Mouse (Mus musculus): ENCODE results near the gene Nde1. TPM values are rescaled to one million over a fixed set of nuclear protein-coding genes. Genes with fewer than 3 reads are reported as not detected.
A peak's percentile ranks its signal among the peaks of the same experiment; 100 is the strongest.

The Nde1 gene
- polyA plus RNA-seq (2021): 81.0 TPM

GRCm38 (mm10) chr16:14162988-14163416 is at the start of gene Nde1, which contains the start of gene Marf1:
TSS of gene Nde1 (plus strand) at chr16:14163275.
TSS of gene Marf1 (minus strand) at chr16:14163351.
- DNase-seq (ENCODE audit: low read depth, low spot score) (peak; percentile 58), ATAC-seq (peak; percentile 93)
- ChIA-PET POLR2A (interaction anchor here (0.7 kb wide), 1 partner anchor 264 kb away, joined by 3 read pairs; no protein-coding TSS in a partner anchor), CTCF (interaction anchor here (1.5 kb wide), 1 partner anchor 18 kb away, joined by 3 read pairs; no protein-coding TSS in a partner anchor)
- H3K27me3 ChIP-seq: no peaks in the 10 kb centered on the region
- no peak for TF ChIP-seq CTCF (IDR thresholded peaks at IDR 0.05)
- in situ Hi-C loops (cut with MboI; ENCODE audit: low pct_unique_long_range_greater_than_20kb): no loop called here

DNA sequence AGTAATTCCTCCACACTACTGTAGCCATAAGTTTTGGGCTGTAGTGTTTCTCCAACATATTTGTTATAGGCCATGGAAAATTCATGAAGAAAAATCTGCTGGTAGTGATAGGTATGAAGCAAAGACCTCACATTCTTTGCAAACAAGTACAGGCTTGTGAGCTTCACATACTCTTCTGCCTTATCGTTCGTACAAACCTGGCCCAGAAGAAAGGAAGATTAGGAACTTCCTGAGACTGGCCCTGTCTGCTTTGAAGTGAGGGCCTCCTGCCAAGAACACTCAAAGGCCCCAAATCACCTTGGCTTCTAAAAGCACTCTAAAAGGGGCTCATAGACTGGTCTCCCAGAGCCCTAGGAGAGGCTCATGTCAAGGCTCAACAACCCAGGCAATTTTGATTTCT is 45.8 kb upstream of the Nde1 start:
- TF ChIP-seq CTCF (IDR thresholded peaks at IDR 0.05): no peak
- CTCF ChIA-PET: no interaction called here
- ATAC-seq: no peak
- no peak for DNase-seq (ENCODE audit: low read depth, low spot score)
- POLR2A ChIA-PET: no interaction called here
- no peaks in the 10 kb centered on the region for H3K27me3 ChIP-seq
- in situ Hi-C loops (cut with MboI; ENCODE audit: low pct_unique_long_range_greater_than_20kb): no loop called here

DNA sequence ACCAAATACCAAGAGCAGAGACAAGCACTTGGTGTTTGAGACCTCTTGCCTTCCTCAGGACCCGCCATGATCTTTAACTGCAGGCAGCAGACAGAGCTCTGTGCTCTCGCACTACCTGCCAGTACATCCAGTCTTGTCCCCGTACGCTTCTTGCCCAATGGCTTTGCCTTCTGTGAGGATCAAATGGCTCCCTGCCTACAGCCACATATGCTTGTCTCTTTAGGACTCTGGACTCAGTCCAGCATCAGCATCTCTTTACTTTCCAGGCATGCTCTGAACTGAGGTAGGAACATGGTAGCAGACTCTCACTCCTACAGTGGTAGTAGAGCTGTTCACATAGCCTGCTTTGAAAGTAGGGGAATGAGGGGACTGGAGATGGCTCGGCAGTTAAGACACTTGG is 42.1 kb upstream of the Nde1 start:
- ATAC-seq (no peak), DNase-seq (ENCODE audit: low read depth, low spot score) (no peak)
- in situ Hi-C loops (cut with MboI; ENCODE audit: low pct_unique_long_range_greater_than_20kb): loop anchor here (10.0 kb wide), 1 partner anchor 206 kb away; no protein-coding TSS in a partner anchor
- no peak for TF ChIP-seq CTCF (IDR thresholded peaks at IDR 0.05)
- ChIA-PET POLR2A (no interaction called here), CTCF (interaction anchor here (1.7 kb wide), 1 partner anchor 9 kb away, joined by 6 read pairs; no protein-coding TSS in a partner anchor)
- no peaks in the 10 kb centered on the region for H3K27me3 ChIP-seq

GRCm38 (mm10) chr16:14121563-14121962 is 41.5 kb upstream of the Nde1 start:
- ATAC-seq (no peak), DNase-seq (ENCODE audit: low read depth, low spot score) (no peak)
- TF ChIP-seq CTCF (IDR thresholded peaks at IDR 0.05): no peak
- in situ Hi-C loops (cut with MboI; ENCODE audit: low pct_unique_long_range_greater_than_20kb): loop anchor here (10.0 kb wide), 1 partner anchor 207 kb away; no protein-coding TSS in a partner anchor
- CTCF ChIA-PET: no interaction called here
- POLR2A ChIA-PET: no interaction called here
- H3K27me3 ChIP-seq: no peaks in the 10 kb centered on the region

- H3K27me3 ChIP-seq: no peaks in the 10 kb centered on the region
- in situ Hi-C loops (cut with MboI; ENCODE audit: low pct_unique_long_range_greater_than_20kb): loop anchor here (10.0 kb wide), 1 partner anchor 208 kb away; no protein-coding TSS in a partner anchor
- no peak for DNase-seq (ENCODE audit: low read depth, low spot score)
- no peak for ATAC-seq
- ChIA-PET CTCF (interaction anchor here (1.3 kb wide), 1 partner anchor 11 kb away, joined by 3 read pairs; no protein-coding TSS in a partner anchor), POLR2A (no interaction called here)
- TF ChIP-seq CTCF (IDR thresholded peaks at IDR 0.05): peak; percentile 30
Observed at GRCm38 (mm10) chr16:14122586-14122985, 40.5 kb upstream of the Nde1 start.

- CTCF ChIA-PET: interaction anchor here (0.9 to 1.3 kb wide), 2 partner anchors 10 to 12 kb away, joined by 3 read pairs; no protein-coding TSS in a partner anchor
- DNase-seq (ENCODE audit: low read depth, low spot score) (no peak), ATAC-seq (no peak)
- in situ Hi-C loops (cut with MboI; ENCODE audit: low pct_unique_long_range_greater_than_20kb): loop anchor here (10.0 kb wide), 1 partner anchor 209 kb away; no protein-coding TSS in a partner anchor
- H3K27me3 ChIP-seq: no peaks in the 10 kb centered on the region
- POLR2A ChIA-PET: no interaction called here
- no peak for TF ChIP-seq CTCF (IDR thresholded peaks at IDR 0.05)
Observed at GRCm38 (mm10) chr16:14123901-14124300, 39.2 kb upstream of the Nde1 start.

DNA sequence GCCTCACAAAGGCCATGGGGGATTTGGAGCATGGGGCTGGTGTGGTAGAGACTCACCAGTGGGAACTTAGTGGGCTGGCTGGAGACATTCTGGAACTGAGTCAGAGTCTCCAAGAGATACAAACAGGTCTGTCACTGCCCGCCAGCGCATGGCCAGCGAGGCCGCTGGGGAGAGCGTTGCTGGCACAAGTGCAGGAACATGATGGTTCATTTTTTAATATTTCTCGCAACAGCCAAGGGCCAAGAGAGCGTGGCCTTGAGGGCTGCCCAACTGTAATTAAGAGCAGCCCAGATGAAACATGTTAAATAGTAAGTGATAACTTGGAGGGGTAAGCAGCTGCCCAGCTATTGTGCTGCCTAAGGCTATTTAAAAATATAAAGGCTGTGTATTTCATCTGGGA is 38.4 kb upstream of the Nde1 start:
- ATAC-seq (no peak), DNase-seq (ENCODE audit: low read depth, low spot score) (no peak)
- no peak for TF ChIP-seq CTCF (IDR thresholded peaks at IDR 0.05)
- no peaks in the 10 kb centered on the region for H3K27me3 ChIP-seq
- ChIA-PET POLR2A (no interaction called here), CTCF (interaction anchor here (2.1 kb wide), 1 partner anchor 23 kb away, joined by 6 read pairs; no protein-coding TSS in a partner anchor)
- in situ Hi-C loops (cut with MboI; ENCODE audit: low pct_unique_long_range_greater_than_20kb): loop anchor here (10.0 kb wide), 1 partner anchor 210 kb away; no protein-coding TSS in a partner anchor

DNA sequence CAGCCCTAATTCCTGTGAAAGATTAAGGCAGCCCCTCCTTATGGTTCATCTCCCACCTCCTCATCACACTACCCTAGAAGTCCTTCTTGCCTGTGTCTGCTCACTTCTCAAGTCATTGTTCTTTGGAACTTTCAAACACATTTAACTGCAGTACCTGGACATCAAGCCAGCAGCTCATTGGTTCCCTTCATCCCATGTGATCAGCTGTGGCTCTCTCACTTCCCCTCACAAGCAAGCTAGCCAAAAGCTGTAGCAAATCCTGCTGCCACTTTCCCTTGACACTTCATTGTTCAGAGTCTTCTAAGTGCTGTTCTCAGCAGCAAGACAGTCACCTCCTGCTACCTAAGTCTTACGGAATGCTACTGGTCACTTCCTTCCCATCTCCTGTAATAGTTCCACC is 37.8 kb upstream of the Nde1 start:
- CTCF ChIA-PET: interaction anchor here (2.1 kb wide), 1 partner anchor 22 kb away, joined by 6 read pairs; no protein-coding TSS in a partner anchor

DNA sequence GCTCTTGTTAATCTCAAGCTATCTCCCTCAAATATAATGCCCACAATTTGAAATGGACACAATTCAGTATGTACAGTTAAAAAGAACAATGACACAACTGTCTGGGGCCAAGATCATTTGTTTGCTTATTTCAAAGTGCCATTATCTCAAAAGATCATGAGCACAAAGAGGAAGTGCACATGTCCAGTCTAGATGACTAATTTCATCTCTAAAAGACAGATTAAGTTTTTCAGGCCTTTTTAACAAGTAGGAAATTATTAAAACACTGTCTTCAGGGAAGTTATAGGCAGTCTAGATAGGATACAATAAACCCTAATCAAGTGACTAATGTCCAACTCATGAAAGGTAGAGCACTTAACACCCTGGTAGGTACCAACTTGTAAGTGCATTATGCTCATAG is 34.1 kb upstream of the Nde1 start:
- CTCF ChIA-PET: no interaction called here
- ATAC-seq (no peak), DNase-seq (ENCODE audit: low read depth, low spot score) (no peak)
- POLR2A ChIA-PET: no interaction called here
- no peaks in the 10 kb centered on the region for H3K27me3 ChIP-seq
- in situ Hi-C loops (cut with MboI; ENCODE audit: low pct_unique_long_range_greater_than_20kb): loop anchor here (10.0 kb wide), 1 partner anchor 214 kb away; no protein-coding TSS in a partner anchor
- no peak for TF ChIP-seq CTCF (IDR thresholded peaks at IDR 0.05)

More for the DNA sequence above, 37.8 kb upstream of the Nde1 start:
- H3K27me3 ChIP-seq: no peaks in the 10 kb centered on the region
- POLR2A ChIA-PET: no interaction called here
- TF ChIP-seq CTCF (IDR thresholded peaks at IDR 0.05): no peak
- DNase-seq (ENCODE audit: low read depth, low spot score): no peak
- ATAC-seq: no peak
- in situ Hi-C loops (cut with MboI; ENCODE audit: low pct_unique_long_range_greater_than_20kb): loop anchor here (10.0 kb wide), 1 partner anchor 210 kb away; no protein-coding TSS in a partner anchor

- H3K27me3 ChIP-seq: no peaks in the 10 kb centered on the region
- in situ Hi-C loops (cut with MboI; ENCODE audit: low pct_unique_long_range_greater_than_20kb): no loop called here
- CTCF ChIA-PET: interaction anchor here (1.1 kb wide), 1 partner anchor 11 kb away, joined by 3 read pairs; no protein-coding TSS in a partner anchor
- TF ChIP-seq CTCF (IDR thresholded peaks at IDR 0.05): no peak
- ATAC-seq: no peak
- POLR2A ChIA-PET: interaction anchor here (0.6 kb wide), 1 partner anchor 186 kb away, joined by 8 read pairs; no protein-coding TSS in a partner anchor
- no peak for DNase-seq (ENCODE audit: low read depth, low spot score)
Observed at GRCm38 (mm10) chr16:14130796-14131195, 32.3 kb upstream of the Nde1 start.

DNA sequence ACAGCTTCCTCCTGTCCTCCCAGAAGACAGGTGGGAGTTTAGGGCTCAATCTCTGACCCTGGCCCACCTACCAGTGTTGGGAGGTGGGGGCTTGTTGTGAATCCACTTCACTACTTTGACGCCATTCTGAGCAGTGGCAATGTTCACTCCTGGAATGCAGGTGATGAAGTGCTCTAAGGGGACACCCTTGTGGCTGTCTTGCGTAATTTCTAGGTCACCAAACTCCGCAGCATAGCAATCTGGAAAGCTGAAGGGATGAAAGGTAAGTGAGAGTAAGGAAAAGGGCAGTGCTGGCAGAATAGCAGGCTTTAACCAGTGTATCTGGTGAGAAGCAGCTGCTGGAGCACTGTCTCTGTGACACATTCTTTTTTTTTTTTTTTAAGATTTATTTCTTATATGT is 31.7 kb upstream of the Nde1 start:
- DNase-seq (ENCODE audit: low read depth, low spot score) (no peak), ATAC-seq (no peak)
- no peak for TF ChIP-seq CTCF (IDR thresholded peaks at IDR 0.05)
- CTCF ChIA-PET: interaction anchor here (1.1 kb wide), 1 partner anchor 11 kb away, joined by 3 read pairs; no protein-coding TSS in a partner anchor
- POLR2A ChIA-PET: interaction anchor here (0.6 kb wide), 1 partner anchor 186 kb away, joined by 8 read pairs; no protein-coding TSS in a partner anchor
- H3K27me3 ChIP-seq: no peaks in the 10 kb centered on the region
- in situ Hi-C loops (cut with MboI; ENCODE audit: low pct_unique_long_range_greater_than_20kb): no loop called here

Data from Patski (cell line).